Mouse (Mus musculus): ENCODE data around the gene Fam136a. TPM values are rescaled to one million over a fixed set of nuclear protein-coding genes. Genes with fewer than 3 reads are reported as not detected.

Gene Fam136a
- polyA plus RNA-seq (2015; fragmentation: Nextera tagmentation; extraction: Ambion mirVana), result 145 and 148 TPM in 2 replicates

DNA sequence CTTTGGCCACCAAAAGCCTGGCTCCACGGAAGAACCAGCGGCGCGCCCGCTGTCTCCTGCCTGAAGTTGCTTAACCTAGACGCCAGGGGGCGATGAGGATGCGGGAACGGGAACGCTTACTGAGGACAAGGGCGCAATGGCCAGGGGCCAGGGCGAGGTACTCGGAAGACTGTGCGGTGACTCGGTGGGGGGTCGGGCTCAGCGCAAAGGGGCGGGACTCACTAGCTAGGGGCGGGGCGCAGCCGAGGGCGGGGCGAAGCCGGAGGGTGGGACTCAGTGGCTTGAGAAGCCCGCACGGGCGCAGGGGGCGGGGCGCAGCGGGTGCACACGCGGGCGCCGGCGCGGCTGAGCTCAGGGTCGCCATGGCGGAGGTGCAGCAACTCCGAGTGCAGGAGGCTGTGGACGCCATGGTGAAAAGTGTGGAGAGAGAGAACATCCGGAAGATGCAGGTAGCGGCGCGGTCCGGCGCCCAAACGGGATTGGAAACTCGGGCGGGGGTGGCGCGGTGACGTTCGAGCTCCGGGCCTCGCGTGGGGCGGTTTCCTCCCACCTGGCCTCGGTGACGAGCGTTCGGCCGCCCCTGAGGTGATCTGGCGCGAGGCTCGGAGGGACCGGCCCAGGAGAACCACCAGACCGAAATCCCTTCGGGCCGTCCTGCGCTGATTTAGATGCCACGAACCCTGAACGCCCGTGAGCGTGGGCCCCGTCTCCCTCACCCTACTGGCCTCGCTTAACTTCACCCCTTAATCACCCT is at the start of gene Fam136a:
Gene Fam136a, plus strand, starts transcription at position 276 of the 754 bp plus-strand sequence.
- H3K27ac ChIP-seq, result peak within 1 kb of the TSS; percentile 79
- peak within 1 kb of the TSS; percentile 96 for H3K4me2 ChIP-seq
- ATAC-seq (replicated peaks; ENCODE audit: low FRiP score), result peak; percentile 96
- H3K36me3 ChIP-seq, result peaks cover 22% of the 10 kb centered on the region
- H3K9ac ChIP-seq, result peak within 1 kb of the TSS; percentile 56
- H3K27me3 ChIP-seq, result no peaks in the 10 kb centered on the region
- H3K9me3 ChIP-seq (replicated peaks), result no peaks in the 10 kb centered on the region
- under 1% methylated on average over 76 of the region's 76 CpGs for WGBS
- H3K4me3 ChIP-seq (replicated peaks), result peak within 1 kb of the TSS; percentile 75
- H3K4me1 ChIP-seq, result peaks cover 20% of the 10 kb centered on the region

DNA sequence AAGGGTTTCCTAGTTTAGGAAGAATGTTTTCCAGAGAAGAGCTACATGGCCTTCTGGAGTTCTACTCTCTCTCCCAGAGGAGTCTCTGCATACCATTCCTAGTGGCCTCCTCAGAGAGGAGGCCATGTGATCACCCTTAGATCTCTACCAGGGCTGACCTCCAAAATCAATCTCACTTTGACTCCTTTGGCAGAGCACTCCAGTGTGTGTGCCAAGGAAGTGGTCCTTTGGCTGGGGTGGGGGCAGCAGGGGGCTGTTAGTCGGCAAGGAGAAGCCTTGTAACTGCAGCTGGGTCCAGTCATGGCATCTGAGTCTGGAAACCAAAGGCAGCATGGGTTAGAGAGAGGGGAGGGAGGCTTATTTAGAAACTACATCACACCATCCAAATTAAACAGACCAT is 48.4 kb upstream of the Fam136a start:
- Histone ChIP-seq H3K36me3 (no peaks in the 10 kb centered on the region), H3K4me2 (no peak overlapping the region), H3K4me1 (peaks cover 7% of the 10 kb centered on the region; the same call in 1 of the 2 replicates), H3K27me3 (no peaks in the 10 kb centered on the region), H3K9me3 (replicated peaks) (no peaks in the 10 kb centered on the region), H3K9ac (no peak overlapping the region), H3K4me3 (replicated peaks) (no peak overlapping the region), H3K27ac (no peak overlapping the region)
- WGBS, result 48% methylated on average over 1 of the region's 1 CpGs
- ATAC-seq (replicated peaks; ENCODE audit: low FRiP score), result no peak

DNA sequence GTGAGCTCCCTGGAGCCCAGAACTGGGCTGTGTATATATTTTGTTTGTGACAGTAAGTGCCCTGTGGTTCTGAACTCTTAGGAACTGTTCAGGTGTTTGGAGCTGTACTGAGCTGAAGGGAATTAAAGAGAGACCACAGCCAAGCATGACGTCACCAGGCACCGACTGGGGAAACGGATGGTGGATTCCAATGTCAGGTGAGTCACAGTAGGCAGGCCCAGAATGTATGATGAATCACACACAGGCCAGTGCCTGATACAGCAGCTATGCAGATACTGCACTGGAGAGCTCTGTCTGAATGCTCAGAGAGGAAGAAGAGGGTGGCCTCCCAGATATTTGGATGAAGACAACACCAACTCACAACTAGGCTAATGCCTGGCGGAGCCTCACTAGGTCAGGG is 46.6 kb upstream of the Fam136a start:
- WGBS, result 59% methylated on average over 4 of the region's 4 CpGs
- ATAC-seq (replicated peaks; ENCODE audit: low FRiP score), result no peak

DNA sequence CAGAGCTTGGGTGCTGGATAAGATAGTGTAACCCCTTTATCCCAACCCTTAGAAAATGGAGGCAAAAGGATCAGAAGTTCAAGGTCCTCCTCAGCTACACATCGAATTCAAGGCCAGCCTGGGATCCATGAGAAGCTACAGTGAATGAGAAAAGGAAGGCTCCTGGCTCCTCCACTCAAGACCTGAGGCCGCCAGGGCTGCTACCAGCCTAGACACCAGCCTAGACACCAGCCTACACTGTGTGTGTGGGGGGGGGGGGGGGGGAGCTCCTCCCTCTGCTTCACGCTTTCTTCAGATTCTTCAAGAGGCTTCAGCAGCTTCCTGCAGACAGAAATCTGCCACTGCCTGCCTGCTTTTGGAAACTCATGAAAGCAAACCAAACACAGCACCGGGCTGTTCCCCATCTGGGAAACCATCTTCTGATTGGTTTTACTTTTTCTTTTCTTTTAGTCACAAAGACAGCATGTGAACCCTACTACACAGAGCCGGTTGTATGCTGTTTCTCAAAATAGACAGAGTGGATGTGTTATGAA is 43.3 kb upstream of the Fam136a start:
- Histone ChIP-seq H3K4me3 (replicated peaks) (no peak overlapping the region), H3K9ac (no peak overlapping the region), H3K27ac (no peak overlapping the region), H3K36me3 (no peaks in the 10 kb centered on the region), H3K9me3 (replicated peaks) (no peaks in the 10 kb centered on the region), H3K27me3 (no peaks in the 10 kb centered on the region), H3K4me2 (no peak overlapping the region), H3K4me1 (no peaks in the 10 kb centered on the region)
- no peak for ATAC-seq (replicated peaks; ENCODE audit: low FRiP score)
- WGBS, result 93% methylated on average over 5 of the region's 5 CpGs

More for the DNA sequence above, 46.6 kb upstream of the Fam136a start:
- no peaks in the 10 kb centered on the region for H3K27me3 ChIP-seq
- no peaks in the 10 kb centered on the region for H3K9me3 ChIP-seq (replicated peaks)
- no peak overlapping the region for H3K4me2 ChIP-seq
- H3K4me3 ChIP-seq (replicated peaks), result no peak overlapping the region
- H3K36me3 ChIP-seq, result no peaks in the 10 kb centered on the region
- H3K4me1 ChIP-seq, result peaks cover 3% of the 10 kb centered on the region; the same call in 1 of the 2 replicates
- no peak overlapping the region for H3K27ac ChIP-seq
- H3K9ac ChIP-seq, result no peak overlapping the region

DNA sequence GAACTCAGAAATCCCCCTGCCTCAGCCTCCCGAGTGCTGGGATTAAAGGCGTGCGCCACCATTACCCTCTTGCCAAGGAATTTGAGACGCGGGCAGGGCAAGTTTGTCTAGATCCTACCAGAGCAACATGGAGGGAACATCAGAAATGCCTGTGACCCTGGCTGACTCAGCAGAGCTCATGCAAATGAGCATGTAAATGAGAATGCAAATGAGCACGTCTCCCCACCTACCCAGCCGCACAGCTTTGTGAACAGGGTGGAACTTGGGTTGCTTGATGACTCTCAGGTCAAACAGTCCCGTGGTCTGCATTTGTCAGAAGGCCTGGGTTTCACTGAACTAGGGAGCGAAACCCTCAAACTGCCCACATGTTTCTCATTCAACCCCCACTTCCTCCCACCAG is 42.5 kb upstream of the Fam136a start:
- WGBS, result 91% methylated on average over 9 of the region's 9 CpGs
- no peaks in the 10 kb centered on the region for H3K4me1 ChIP-seq

DNA sequence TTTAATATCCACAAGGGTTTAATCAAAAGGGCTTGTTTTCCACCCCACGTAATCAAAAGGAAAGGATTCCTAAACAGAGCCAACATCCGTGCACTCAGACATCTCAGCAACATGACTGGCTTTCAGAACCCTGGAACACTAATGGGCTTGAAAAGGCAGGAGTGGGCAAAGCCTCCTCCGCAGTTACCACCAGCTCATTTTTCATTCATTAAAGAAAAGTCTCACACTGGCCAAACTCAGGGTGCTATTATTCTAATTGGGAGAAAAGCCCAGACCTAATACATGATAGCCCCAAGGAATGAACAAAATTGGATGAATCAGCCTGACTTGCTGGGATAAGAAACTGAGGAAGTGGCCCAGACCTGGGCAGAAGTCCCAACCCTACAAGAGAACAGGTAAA is 41.0 kb upstream of the Fam136a start:
- WGBS, result 87% methylated on average over 3 of the region's 3 CpGs

More for the DNA sequence above, 42.5 kb upstream of the Fam136a start:
- H3K27me3 ChIP-seq, result no peaks in the 10 kb centered on the region
- H3K9ac ChIP-seq, result no peak overlapping the region
- no peak overlapping the region for H3K4me2 ChIP-seq
- H3K36me3 ChIP-seq, result no peaks in the 10 kb centered on the region
- no peak for ATAC-seq (replicated peaks; ENCODE audit: low FRiP score)
- no peak overlapping the region for H3K27ac ChIP-seq
- no peaks in the 10 kb centered on the region for H3K9me3 ChIP-seq (replicated peaks)
- no peak overlapping the region for H3K4me3 ChIP-seq (replicated peaks)

DNA sequence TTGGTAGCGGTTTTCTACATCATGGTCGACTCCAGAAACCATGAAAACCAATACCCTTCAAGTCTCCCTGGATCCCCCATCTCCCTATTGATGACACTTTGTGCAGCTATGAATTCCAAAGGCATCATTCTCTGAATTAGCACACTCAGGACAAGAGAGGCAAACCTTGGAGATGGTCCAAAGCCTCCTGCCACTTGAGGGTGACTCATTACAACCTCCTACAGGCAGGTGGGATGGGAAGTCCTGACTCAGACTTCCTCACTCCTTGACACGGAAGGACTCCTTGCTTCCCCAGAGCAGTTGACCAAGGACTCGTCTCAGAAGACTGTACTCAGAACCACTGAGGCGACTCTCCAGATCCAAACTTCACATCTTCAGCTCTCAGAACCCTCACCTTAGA is 39.8 kb upstream of the Fam136a start:
- Histone ChIP-seq H3K4me3 (replicated peaks) (no peak overlapping the region), H3K9ac (no peak overlapping the region), H3K27ac (no peak overlapping the region), H3K36me3 (no peaks in the 10 kb centered on the region), H3K9me3 (replicated peaks) (no peaks in the 10 kb centered on the region), H3K4me2 (no peak overlapping the region), H3K27me3 (no peaks in the 10 kb centered on the region), H3K4me1 (peaks cover 4% of the 10 kb centered on the region; the same call in 1 of the 2 replicates)
- 83% methylated on average over 5 of the region's 5 CpGs for WGBS
- no peak for ATAC-seq (replicated peaks; ENCODE audit: low FRiP score)

More for the DNA sequence above, 41.0 kb upstream of the Fam136a start:
- no peak overlapping the region for H3K27ac ChIP-seq
- no peaks in the 10 kb centered on the region for H3K9me3 ChIP-seq (replicated peaks)
- H3K9ac ChIP-seq, result no peak overlapping the region
- H3K4me3 ChIP-seq (replicated peaks), result no peak overlapping the region
- H3K27me3 ChIP-seq, result no peaks in the 10 kb centered on the region
- H3K4me2 ChIP-seq, result no peak overlapping the region
- no peak for ATAC-seq (replicated peaks; ENCODE audit: low FRiP score)
- H3K4me1 ChIP-seq, result peaks cover 4% of the 10 kb centered on the region; the same call in 1 of the 2 replicates
- no peaks in the 10 kb centered on the region for H3K36me3 ChIP-seq

DNA sequence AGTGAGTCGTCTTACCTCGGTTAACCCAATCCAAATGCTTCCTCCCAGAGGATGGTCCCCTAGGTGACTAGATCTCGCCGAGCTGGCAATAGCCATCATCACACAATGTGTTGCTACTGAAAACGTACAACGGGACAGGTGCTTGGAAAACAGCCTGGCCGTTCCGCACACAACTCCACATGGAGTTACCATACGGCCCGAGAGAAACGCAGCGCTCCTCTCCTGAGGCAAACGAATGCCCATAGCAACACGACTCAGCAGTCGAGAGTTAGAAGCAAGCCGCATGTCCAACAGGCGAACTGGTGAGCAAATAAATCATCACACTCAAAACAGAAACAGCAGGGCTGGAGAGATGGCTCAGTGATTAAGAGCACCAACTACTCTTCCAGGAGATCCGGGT is 38.6 kb upstream of the Fam136a start:
- no peak overlapping the region for H3K27ac ChIP-seq
- no peak overlapping the region for H3K4me2 ChIP-seq
- H3K27me3 ChIP-seq, result no peaks in the 10 kb centered on the region
- H3K4me1 ChIP-seq, result peaks cover 4% of the 10 kb centered on the region; the same call in 1 of the 2 replicates
- no peak overlapping the region for H3K4me3 ChIP-seq (replicated peaks)
- WGBS, result 91% methylated on average over 18 of the region's 18 CpGs
- no peak overlapping the region for H3K9ac ChIP-seq
- no peaks in the 10 kb centered on the region for H3K9me3 ChIP-seq (replicated peaks)
- no peaks in the 10 kb centered on the region for H3K36me3 ChIP-seq
- no peak for ATAC-seq (replicated peaks; ENCODE audit: low FRiP score)

DNA sequence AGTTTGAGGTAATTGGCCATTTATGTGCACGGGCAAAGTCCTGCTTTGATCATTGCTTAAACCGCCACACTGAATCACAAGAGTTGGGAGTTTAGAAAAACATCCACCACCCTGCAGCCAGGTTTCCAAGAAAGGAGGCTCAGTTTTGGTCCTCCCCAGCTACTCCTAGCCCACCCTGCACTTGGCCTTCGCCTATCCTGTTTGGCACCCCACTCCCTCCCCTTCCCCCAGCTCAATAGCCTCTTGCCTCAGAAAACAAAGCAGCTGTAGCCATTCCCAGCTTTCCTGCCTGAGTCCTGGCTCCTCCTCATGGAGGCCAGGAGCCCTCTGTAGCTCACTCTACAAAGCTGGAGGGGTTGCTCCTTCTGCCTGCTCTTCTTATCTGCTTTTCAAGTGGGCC is 37.1 kb upstream of the Fam136a start:
- Histone ChIP-seq H3K4me1 (peaks cover 4% of the 10 kb centered on the region; the same call in 1 of the 2 replicates), H3K27ac (no peak overlapping the region), H3K4me3 (replicated peaks) (no peak overlapping the region), H3K4me2 (no peak overlapping the region), H3K27me3 (no peaks in the 10 kb centered on the region), H3K9ac (no peak overlapping the region), H3K9me3 (replicated peaks) (no peaks in the 10 kb centered on the region), H3K36me3 (no peaks in the 10 kb centered on the region)
- 23% methylated on average over 3 of the region's 3 CpGs for WGBS
- no peak for ATAC-seq (replicated peaks; ENCODE audit: low FRiP score)

DNA sequence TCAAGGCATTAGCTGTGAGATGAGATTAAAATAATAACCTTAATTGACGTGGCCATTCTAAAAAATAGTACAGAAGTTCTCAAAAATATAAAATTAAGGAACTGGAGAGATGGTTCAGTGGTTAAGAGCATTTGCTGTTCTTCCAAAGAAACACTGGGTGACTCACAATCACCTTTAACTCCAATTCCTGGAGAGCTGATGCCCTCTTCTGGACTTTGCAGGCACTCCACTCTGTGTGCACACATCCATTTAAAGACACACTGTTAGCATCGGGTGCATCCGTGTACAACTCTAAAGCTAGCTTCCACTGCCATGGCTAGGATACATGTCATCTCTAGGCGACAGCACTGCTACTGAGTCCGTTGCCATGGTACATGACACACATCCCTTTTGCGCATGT is 35.5 kb upstream of the Fam136a start:
- no peak overlapping the region for H3K9ac ChIP-seq
- 97% methylated on average over 6 of the region's 6 CpGs for WGBS

DNA sequence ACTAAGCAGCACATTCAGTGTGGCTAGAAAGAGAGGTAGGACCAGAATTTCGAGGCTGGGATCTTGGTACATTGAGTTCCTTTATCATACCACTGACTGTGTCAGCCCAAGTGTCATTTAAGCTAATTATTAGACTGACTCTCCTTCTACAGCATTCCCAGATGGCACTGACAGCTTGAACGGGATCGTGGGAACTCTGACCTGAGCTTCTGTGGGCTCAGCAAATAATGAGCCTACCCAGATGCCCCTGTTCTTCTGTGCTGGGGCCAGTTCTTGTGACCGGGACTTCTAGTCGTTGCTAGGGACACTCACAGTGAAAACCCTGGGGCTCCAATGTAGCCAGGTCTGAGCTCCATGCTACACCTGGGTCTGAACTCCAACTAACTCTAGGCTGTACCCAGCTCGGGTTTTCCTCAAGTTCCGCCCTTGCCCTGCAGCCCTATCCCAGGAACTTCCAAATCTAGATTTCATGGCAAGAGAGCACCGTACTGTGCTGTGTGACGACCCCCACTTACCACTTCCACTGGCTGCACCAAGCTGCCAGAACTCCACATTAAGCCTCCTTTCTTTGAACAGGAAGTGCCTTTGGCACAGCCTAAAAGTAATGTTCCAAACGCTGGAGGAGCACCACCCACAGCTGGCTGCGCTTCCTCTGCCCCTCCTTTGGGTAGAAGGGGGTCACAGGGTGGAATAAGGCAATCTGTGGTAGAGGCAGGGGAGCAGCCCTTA is 30.2 kb upstream of the Fam136a start:
- Histone ChIP-seq H3K9ac (no peak overlapping the region), H3K27ac (0 out of 2 replicates have a peak overlapping the region, but pooled peaks have one; percentile 33), H3K4me3 (replicated peaks) (no peak overlapping the region), H3K4me2 (no peak overlapping the region), H3K36me3 (no peaks in the 10 kb centered on the region), H3K9me3 (replicated peaks) (no peaks in the 10 kb centered on the region), H3K4me1 (peaks cover 10% of the 10 kb centered on the region; the same call in 1 of the 2 replicates), H3K27me3 (no peaks in the 10 kb centered on the region)
- peak; percentile 33; the same call in 1 of the 2 replicates for ATAC-seq (replicated peaks; ENCODE audit: low FRiP score)
- WGBS, result 58% methylated on average over 11 of the region's 11 CpGs

More for the DNA sequence above, 35.5 kb upstream of the Fam136a start:
- no peak for ATAC-seq (replicated peaks; ENCODE audit: low FRiP score)
- Histone ChIP-seq H3K4me3 (replicated peaks) (no peak overlapping the region), H3K4me1 (peaks cover 4% of the 10 kb centered on the region; the same call in 1 of the 2 replicates), H3K36me3 (no peaks in the 10 kb centered on the region), H3K4me2 (no peak overlapping the region), H3K9me3 (replicated peaks) (no peaks in the 10 kb centered on the region), H3K27ac (no peak overlapping the region), H3K27me3 (no peaks in the 10 kb centered on the region)

DNA sequence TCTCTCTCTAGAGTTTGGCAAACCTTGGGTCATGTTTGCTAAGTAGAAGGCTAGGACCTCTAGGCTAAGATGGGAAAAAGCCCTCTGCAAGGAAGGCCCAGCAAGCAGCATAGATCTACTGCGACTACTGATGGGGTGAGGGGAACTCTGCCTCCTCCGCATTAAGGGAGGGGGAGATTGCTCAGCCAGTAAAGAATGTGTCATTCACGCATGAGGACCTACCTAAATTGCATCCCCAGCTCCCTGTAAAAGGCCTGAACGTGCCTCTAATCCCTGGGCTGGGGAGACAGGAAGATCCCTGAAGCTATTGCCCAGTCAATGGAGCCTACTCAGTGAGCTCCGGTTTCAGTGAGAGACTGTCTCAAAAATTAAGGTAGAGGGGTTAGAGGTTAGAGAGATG is 29.6 kb upstream of the Fam136a start:
- ATAC-seq (replicated peaks; ENCODE audit: low FRiP score), result peak; percentile 78
- Histone ChIP-seq H3K9ac (no peak overlapping the region), H3K27ac (0 out of 2 replicates have a peak overlapping the region, but pooled peaks have one; percentile 33), H3K27me3 (no peaks in the 10 kb centered on the region), H3K4me1 (peaks cover 10% of the 10 kb centered on the region; the same call in 1 of the 2 replicates), H3K9me3 (replicated peaks) (no peaks in the 10 kb centered on the region), H3K4me3 (replicated peaks) (no peak overlapping the region), H3K36me3 (no peaks in the 10 kb centered on the region), H3K4me2 (no peak overlapping the region)
- 36% methylated on average over 5 of the region's 5 CpGs for WGBS

All from kidney, embryonic 15.5 days (tissue).